Mouse (Mus musculus) brain, embryonic 18.5 days (tissue): ENCODE results near the gene Bnip1.
A peak's percentile ranks its signal among the peaks of the same experiment; 100 is the strongest.

Experiments used
- DNase-seq: peaks from one replicate; pipeline ENCODE4 v3.0.0-alpha.2; 2012; ENCODE audit warnings: low read depth, low spot score

The Bnip1 gene

DNA sequence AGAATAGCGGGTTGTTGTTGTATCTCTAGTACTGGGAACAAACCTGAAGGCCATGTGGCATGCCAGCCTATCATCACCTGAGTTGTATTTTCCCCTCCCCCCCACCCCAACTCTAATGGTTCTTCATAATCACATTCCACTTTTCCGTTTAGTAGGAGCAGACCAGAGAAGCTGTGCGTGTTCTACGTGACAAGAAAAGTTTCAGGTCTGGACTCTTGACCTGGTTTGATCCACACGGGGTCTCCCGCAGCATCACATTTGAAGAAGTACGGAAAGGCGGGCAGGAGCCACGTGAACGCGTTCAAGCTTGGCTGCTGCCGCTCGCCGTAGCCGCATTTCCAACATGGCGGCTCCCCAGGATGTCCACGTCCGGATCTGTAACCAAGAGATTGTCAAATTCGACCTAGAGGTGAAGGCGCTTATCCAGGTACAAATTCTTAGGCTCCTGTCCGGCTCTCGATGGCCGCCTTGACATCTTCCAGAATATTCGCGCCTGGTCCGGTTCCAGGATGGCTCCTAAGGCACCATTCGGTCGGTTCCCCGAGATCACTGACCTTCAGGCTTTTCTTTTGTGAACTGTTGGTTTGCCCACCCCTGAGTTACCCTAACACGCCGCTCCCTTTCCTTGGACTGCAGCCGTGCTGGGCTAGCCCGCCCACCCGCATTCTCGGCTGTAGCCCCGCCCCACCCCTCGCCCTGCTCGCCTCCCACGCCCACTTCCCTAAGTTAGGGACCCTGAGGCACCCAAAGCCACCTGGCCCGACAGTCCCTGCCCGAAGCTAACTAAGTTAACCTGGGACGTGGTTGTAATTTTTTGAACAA is at the start of gene Bnip1:
TSS of gene Bnip1 (plus strand) at position 317 of the 822 bp plus-strand sequence.
- DNase-seq: peak; percentile 58

DNA sequence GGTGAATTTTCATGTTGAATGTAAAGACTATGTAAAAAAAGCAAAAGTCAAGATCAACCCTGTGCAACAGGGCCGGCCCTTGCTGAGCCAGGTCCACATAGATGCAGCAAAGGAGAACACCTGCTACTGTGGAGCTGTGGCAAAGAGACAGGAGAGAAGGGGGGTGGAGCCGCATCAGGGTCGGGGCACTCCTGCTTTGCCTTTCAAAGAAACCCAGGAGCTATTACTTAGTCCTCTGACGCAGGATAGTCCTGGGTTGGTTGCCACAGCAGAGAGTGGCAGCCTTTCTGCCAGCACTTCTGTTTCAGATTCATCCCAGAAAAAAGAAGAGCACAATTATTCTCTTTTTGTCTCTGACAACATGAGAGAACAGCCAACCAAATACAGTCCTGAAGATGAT is 38.3 kb upstream of the Bnip1 start:
- no peak for DNase-seq

- no peak for DNase-seq
Measured at GRCm38 (mm10) chr17:26743294-26743693, 37.6 kb upstream of the Bnip1 start.

DNA sequence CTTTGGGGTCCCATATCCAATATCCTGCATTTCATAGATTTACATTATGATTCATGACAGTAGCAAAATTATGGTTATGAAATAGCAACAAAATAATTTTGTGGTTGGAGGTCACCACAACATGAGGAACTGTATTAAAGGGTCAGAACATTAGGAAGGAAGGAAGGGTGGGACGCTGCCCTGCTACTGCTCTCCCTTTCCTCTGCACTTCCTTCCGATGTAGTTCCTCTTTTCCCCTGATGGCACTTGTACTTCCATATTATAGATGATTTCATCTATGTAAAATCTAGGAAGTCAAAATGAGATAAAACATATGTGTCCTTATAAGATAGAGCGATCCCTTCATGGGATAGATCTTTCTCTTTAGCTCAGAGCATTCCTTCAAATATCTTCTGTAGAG is 30.9 kb upstream of the Bnip1 start:
- no peak for DNase-seq

DNA sequence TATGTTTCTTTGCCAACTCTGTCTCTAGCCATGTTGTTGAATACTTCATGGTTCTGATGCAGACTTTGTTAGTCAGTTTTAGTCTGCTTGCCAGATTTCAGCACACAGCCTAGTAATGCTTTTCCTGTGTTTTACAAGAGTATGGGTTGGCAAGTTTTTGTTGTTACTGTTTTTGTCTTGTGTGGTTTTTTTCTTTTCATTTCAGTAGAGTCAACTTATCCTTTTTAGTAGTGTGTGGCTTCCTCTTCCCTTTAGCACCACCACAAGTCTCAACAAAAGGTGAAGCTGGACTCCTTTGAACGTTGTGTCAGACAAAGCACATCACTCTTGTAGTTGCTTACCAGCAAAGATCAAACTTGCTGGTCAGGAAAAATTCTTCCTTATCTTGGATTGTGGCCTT is 28.6 kb upstream of the Bnip1 start:
- no peak for DNase-seq

DNA sequence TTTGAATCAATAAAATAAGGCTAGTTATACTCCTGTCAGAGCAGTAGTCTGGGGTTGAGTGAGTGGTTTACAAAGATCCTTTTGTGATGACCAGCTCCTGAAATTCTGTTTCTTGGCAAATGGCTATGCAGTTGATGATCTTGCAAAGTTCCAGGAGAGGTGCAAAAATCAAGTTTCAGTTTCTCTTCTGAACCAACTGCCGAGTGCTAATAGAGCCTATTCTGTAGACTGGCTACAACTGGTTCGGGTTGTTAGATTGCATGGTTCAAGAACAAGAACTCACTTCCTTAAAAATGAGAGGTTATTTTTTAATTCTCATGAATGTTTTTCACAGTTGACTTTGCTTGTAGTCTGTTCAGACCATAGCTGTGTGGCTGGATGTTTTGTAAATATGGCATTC is 27.4 kb upstream of the Bnip1 start:
- no peak for DNase-seq

- no peak for DNase-seq
Measured at GRCm38 (mm10) chr17:26767100-26767753, 13.6 kb upstream of the Bnip1 start.

- DNase-seq: no peak
Measured at GRCm38 (mm10) chr17:26767754-26768124, 13.1 kb upstream of the Bnip1 start.

- DNase-seq: no peak
Measured at GRCm38 (mm10) chr17:26776211-26776610, 4.7 kb upstream of the Bnip1 start.

DNA sequence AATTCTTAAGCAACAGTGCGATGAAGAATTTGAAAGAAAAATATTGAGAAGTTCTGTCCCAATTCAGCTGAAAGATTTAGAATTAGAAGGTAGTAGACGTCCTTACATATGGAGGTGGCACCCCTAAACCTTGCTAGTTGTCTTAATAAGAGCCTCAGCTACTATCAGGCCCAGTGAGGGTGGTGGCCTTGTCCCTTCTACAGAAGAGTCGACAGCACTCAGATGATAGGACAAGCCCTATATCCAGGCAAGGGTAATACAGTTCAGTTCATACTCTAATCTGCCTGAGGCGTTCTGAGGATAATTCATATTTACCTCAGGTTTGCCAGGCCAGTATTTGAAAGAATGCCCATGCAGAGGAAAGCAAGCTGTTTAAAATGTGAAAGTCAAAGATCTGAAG is 2.9 kb upstream of the Bnip1 start:
- no peak for DNase-seq

DNA sequence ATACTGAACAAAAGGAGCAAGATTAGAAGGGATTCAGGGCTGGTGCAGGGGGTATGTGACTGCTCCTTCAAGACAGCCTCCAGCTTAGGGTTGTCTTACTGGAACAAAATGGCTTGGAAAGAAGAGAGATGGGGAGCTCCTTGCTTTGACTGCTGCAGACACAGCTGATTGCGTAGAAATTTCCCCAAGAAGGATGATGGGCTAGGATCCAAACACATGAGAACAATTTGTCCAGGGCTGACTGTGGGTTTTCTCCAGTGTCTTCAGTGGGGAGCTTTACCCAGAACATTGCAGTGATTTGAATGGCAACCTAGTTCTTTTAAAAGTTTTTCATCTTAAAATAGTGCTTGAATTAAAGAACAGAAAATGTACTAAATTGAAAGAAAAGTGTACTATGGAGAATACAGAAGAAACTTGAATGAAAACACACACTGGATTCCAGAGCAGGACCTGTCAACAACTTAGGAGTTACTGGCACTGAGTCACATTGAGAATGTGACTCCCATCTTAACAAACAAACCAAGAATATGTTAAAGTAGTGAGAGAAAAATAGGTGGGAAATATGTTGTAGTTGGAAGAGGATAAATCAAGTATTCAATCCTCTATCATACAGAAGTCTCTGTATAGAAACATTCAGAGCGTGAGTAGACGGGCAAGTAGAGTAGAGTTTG is 2.3 kb upstream of the Bnip1 start:
- no peak for DNase-seq

- DNase-seq: no peak
Measured at GRCm38 (mm10) chr17:26779471-26779870, 1.4 kb upstream of the Bnip1 start.

GRCm38 (mm10) chr17:26781610-26782043 is 761 bp downstream of the Bnip1 start:
- DNase-seq: no peak

DNA sequence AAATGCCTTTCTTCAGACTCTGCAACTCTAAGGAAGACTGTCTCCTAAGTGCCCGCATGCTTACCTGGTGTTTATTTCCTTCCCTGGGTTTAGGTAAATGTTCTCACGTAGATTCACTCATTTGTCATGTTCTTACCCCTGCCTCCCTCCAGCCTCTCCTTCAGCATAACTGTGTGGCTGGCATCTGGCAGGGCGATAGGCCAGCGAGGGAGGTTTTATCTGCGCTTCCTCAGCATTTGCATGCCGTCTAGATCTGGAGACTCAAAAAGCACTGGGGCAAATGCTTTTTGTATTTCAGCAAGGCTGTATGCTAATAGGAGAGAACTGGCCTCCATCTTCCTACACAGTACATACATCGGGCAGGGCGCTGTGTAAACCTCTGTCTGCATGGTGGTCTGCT is 3.7 kb downstream of the Bnip1 start:
- DNase-seq: no peak

- no peak for DNase-seq
Measured at GRCm38 (mm10) chr17:26786586-26786985, 5.7 kb downstream of the Bnip1 start.

- no peak for DNase-seq
Measured at GRCm38 (mm10) chr17:26788986-26789385, 8.1 kb downstream of the Bnip1 start.

DNA sequence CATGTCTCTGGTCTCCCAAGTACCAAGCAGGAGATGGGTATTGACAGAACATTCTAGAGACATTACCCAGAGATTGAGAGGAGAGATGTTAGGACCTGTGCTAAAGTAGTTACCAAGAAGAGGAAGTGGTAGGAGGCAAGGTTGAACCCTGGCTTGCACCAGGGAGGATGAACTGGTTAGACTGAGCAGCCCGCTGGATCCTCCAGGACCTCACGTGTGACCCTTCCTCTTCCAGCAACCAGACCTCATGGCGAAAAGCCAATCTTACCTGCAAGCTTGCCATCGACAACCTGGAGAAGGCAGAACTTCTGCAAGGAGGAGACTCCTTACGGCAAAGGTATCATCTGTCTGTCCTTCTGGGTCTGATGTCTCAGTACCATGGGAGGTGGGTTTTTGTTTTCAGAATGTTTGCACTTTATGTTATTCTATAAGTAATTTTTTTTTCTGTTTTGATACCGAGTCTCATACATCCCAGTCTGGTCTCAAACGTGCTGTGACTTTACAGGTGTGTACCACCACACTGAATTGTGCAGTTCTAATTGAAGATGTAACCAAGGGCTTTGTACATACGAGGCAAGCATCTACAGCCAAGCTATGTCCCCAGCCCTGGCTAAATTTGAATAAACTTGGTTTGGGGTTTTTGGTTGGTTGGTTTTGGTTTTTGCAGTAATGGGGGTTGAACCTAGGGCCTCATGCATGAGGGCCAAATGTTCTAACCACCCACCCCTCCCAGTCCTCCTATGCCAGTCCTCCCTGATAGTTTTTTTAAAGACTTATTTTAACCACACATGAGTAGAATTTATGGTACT is 8.8 kb downstream of the Bnip1 start:
- no peak for DNase-seq

DNA sequence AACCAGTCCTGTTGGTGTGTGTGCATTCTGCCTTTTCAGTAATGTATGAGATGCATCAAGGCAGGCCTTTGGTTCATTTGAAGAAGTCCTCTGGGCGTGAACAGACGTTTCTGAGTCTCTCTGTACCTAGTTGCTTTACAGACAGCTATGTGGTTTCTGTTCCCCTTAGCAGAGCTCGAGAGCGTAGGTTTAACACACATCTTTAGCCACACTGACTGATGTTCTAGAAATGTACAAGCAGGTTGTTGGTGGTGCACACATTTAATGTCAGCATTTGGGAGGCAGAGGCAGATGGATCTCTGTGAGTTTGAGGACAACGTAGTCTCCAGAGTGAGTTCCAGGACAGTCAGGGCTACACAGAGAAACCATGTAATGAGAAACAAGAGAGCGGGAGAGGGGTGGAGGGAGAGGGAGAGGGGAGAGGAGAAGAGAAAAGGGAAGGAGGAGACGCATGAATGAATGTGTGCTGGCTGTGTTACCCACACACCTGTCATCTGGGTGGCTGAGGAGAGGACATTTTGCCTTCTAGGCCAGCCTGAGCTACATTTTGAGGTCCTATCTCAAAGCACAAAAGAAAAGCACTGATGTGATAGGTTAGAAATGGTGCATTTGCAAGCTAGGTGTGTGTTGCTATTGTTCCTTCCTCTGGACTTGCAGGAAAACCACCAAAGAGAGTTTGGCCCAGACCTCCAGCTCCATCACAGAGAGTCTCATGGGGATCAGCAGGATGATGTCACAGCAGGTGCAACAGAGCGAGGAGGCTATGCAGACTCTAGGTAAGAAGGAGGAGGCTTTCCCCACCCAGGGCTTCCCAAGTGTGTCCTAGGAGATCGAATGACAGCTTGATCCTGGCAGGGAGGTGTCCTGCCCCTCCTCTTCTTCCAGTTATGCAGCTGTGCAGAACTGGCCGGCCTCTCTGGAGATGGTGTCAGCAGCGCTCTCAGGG is 9.7 kb downstream of the Bnip1 start:
- no peak for DNase-seq

- DNase-seq: no peak
Measured at GRCm38 (mm10) chr17:26791580-26791979, 10.7 kb downstream of the Bnip1 start.

- no peak for DNase-seq
Measured at GRCm38 (mm10) chr17:26792096-26792495, 11.2 kb downstream of the Bnip1 start.
